Mouse (Mus musculus) small intestine, adult 2 months (tissue): ENCODE results near the gene Cgas. TPM values are rescaled to one million over a fixed set of nuclear protein-coding genes. Genes with fewer than 3 reads are reported as not detected.

Experiments used
- H3K27ac ChIP-seq: fragments of 200-500 bp; 2 replicates; pipeline ENCODE4 v1.5.1; 2012; ENCODE audit warnings: low read depth, low read length, control low read depth, inconsistent platforms; ENCODE audit not compliant: insufficient read depth
- H3K27me3 ChIP-seq: fragments of 200-500 bp; 2 replicates; pipeline ENCODE4 v1.6.1; 2012; ENCODE audit warnings: mild to moderate bottlenecking, moderate library complexity, low read length, inconsistent platforms; ENCODE audit not compliant: control insufficient read depth, insufficient read depth
- H3K36me3 ChIP-seq: fragments of 200-500 bp; 2 replicates; pipeline ENCODE4 v1.6.1; 2012; ENCODE audit warnings: mild to moderate bottlenecking, low read length, control low read depth, inconsistent platforms; ENCODE audit not compliant: control insufficient read depth, insufficient read depth
- H3K4me1 ChIP-seq: fragments of 200-500 bp; 2 replicates; pipeline ENCODE4 v1.6.1; 2012; ENCODE audit warnings: low read length, inconsistent platforms, mixed read lengths; ENCODE audit not compliant: control insufficient read depth, insufficient read depth, insufficient read length
- H3K4me3 ChIP-seq: fragments of 200-500 bp; 2 replicates; pipeline ENCODE4 v1.5.1; 2012; ENCODE audit warnings: low read depth, mild to moderate bottlenecking, control low read depth, inconsistent platforms, low read length, moderate library complexity
- CTCF ChIP-seq: fragments of 200-500 bp; IDR thresholded peaks from 2 replicates; pipeline ENCODE4 v1.5.1; 2012; ENCODE audit warnings: low read depth, mild to moderate bottlenecking, control low read depth, inconsistent platforms, low read length, moderate library complexity, mixed read lengths; ENCODE audit not compliant: insufficient replicate concordance, insufficient read length; ENCODE audit errors: extremely low read depth
- POLR2A ChIP-seq: fragments of 200-500 bp; IDR thresholded peaks from 2 replicates; pipeline ENCODE4 v1.6.1; 2012; ENCODE audit warnings: low read depth, mild to moderate bottlenecking, control low read depth, inconsistent platforms, low read length, moderate library complexity
- WGBS: fragments of 180-500 bp; shearing (Covaris S2); methylation state at CpG from one replicate; pipeline ENCODE4 v1.1.7; 2018; 5-methylcytosine and 5-hydroxymethylcytosine counted together
- polyA plus RNA-seq: library from polyadenylated mRNA; depleted of rRNA; stranded (reverse); fragments of >200 nt; gene quantifications from 2 replicates; pipeline ENCODE4 v1.2.3, GENCODE M21; 2012

Gene Cgas
- polyA plus RNA-seq, 1 experiment: 0.86 TPM

- WGBS: 27% methylated on average over 5 of the region's 5 CpGs
Observed at GRCm38 (mm10) chr9:78400570-78400969, 42.5 kb downstream of the Cgas start.

GRCm38 (mm10) chr9:78396517-78396916, 46.5 kb downstream of the Cgas start:
- no peak for TF ChIP-seq POLR2A
- no peak for TF ChIP-seq CTCF
- Histone ChIP-seq H3K4me3 (no peak overlapping the region), H3K27ac (no peak overlapping the region), H3K27me3 (peaks cover 32% of the 10 kb centered on the region), H3K36me3 (no peaks in the 10 kb centered on the region), H3K4me1 (peaks cover 10% of the 10 kb centered on the region)
- WGBS: 55% methylated on average over 9 of the region's 9 CpGs

More at GRCm38 (mm10) chr9:78400570-78400969, 42.5 kb downstream of the Cgas start:
- peaks cover 10% of the 10 kb centered on the region for H3K4me1 ChIP-seq
- no peaks in the 10 kb centered on the region for H3K36me3 ChIP-seq
- no peak overlapping the region for H3K27ac ChIP-seq
- peaks cover 15% of the 10 kb centered on the region for H3K27me3 ChIP-seq
- no peak for TF ChIP-seq POLR2A
- no peak for TF ChIP-seq CTCF
- H3K4me3 ChIP-seq: no peak overlapping the region

GRCm38 (mm10) chr9:78395630-78396351, 47.2 kb downstream of the Cgas start, which contains the start of gene Ddx43:
TSS of gene Ddx43 (plus strand) at chr9:78395777.
- Histone ChIP-seq H3K27me3 (peaks cover 32% of the 10 kb centered on the region), H3K27ac (no peak within 1 kb of the TSS), H3K36me3 (no peaks in the 10 kb centered on the region), H3K4me3 (peak within 1 kb of the TSS; percentile 59), H3K4me1 (peaks cover 8% of the 10 kb centered on the region)
- 2% methylated on average over 90 of the region's 93 CpGs for WGBS
- no peak for TF ChIP-seq POLR2A
- no peak for TF ChIP-seq CTCF

GRCm38 (mm10) chr9:78395244-78395629, 47.8 kb downstream of the Cgas start:
- TF ChIP-seq CTCF (no peak), POLR2A (no peak)
- Histone ChIP-seq H3K27me3 (peaks cover 32% of the 10 kb centered on the region), H3K36me3 (no peaks in the 10 kb centered on the region), H3K4me1 (peaks cover 8% of the 10 kb centered on the region), H3K4me3 (peak overlapping the region; percentile 59), H3K27ac (no peak overlapping the region)
- WGBS: 31% methylated on average over 11 of the region's 11 CpGs

GRCm38 (mm10) chr9:78394602-78395001, 48.4 kb downstream of the Cgas start:
- TF ChIP-seq CTCF: no peak
- no peak for TF ChIP-seq POLR2A
- H3K36me3 ChIP-seq: no peaks in the 10 kb centered on the region
- no peak overlapping the region for H3K27ac ChIP-seq
- 68% methylated on average over 7 of the region's 7 CpGs for WGBS
- no peak overlapping the region for H3K4me3 ChIP-seq
- peaks cover 32% of the 10 kb centered on the region for H3K27me3 ChIP-seq
- H3K4me1 ChIP-seq: peaks cover 10% of the 10 kb centered on the region

GRCm38 (mm10) chr9:78393741-78394140, 49.3 kb downstream of the Cgas start:
- Histone ChIP-seq H3K36me3 (no peaks in the 10 kb centered on the region), H3K27me3 (peaks cover 32% of the 10 kb centered on the region), H3K4me1 (peaks cover 10% of the 10 kb centered on the region), H3K27ac (no peak overlapping the region), H3K4me3 (no peak overlapping the region)
- TF ChIP-seq POLR2A (no peak), CTCF (no peak)
- 76% methylated on average over 10 of the region's 10 CpGs for WGBS

- H3K27ac ChIP-seq: no peak overlapping the region
- 8% methylated on average over 5 of the region's 5 CpGs for WGBS
- H3K4me1 ChIP-seq: 0 out of 2 replicates have a peak, but pooled peaks cover 2% of the 10 kb centered on the region
- H3K36me3 ChIP-seq: no peaks in the 10 kb centered on the region
- TF ChIP-seq CTCF (no peak), POLR2A (no peak)
- no peak overlapping the region for H3K4me3 ChIP-seq
- peaks cover 13% of the 10 kb centered on the region for H3K27me3 ChIP-seq
Observed at GRCm38 (mm10) chr9:78389981-78390380, 53.1 kb downstream of the Cgas start.
